Mouse (Mus musculus): ENCODE measurements around the gene Miga1. TPM values are rescaled to one million over a fixed set of nuclear protein-coding genes. Genes with fewer than 3 reads are reported as not detected.
"Not testable (repeated sequence)": the region's sequence is repeated elsewhere in the genome, so short reads cannot be mapped to it uniquely, and the experiment has no call there.

The Miga1 gene
- polyA plus RNA-seq, 1 experiment from 2014 or later = 19.4 TPM

DNA sequence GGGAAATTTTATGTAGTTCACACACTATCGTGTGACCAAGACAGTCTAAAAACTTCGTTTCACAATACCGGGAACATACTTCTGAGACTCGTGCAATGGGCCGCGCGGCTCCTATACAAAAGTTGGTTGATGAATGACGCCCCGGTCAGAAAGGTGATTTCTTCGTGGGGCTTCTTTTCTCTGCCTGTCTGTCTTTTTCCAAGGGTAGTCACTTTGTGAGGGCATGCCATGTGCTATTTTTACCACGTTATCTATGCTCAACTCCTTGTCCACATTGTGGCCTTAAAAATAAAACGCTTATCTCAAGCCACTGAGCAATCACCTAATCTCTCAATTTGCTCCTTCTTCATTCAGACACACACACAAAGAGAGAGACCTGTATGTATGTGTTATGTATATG lies 75.4 kb downstream of the Miga1 start:
- Histone ChIP-seq H3K9ac (0 out of 2 replicates have a peak overlapping the region, but pooled peaks have one; percentile 84), H3K27ac (no peak overlapping the region), H3K4me1 (peaks cover 28% of the 10 kb centered on the region), H3K4me3 (peak overlapping the region; percentile 64), H3K9me3 (no peaks in the 10 kb centered on the region), H3K27me3 (peaks cover 59% of the 10 kb centered on the region), H3K4me2 (peak overlapping the region; percentile 97), H3K36me3 (no peaks in the 10 kb centered on the region)
- no peak for ATAC-seq (ENCODE audit: insufficient number of reproducible peaks, insufficient read depth, low FRiP score, low TSS enrichment, low read depth)
- WGBS = 51% methylated on average over 12 of the region's 12 CpGs

DNA sequence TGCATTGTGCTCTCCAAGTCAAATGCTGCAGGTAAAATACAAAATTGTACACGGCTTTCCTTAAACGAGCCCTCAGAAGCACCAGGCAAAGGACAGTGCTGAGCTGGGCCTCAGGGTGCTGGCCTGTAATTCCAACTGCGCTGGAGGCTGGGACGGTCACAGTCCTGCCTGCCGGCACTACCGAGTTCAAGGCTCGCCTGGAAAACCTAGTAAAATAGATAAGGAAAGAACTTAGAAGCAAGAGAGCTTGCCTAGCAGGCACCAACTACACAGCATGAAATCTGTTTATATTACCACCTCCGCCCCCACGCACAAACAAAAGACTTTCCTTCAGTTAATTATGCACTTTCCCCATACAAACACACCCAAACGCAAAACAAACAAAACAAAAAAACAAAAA lies 75.8 kb downstream of the Miga1 start:
- no peak for ATAC-seq (ENCODE audit: insufficient number of reproducible peaks, insufficient read depth, low FRiP score, low TSS enrichment, low read depth)
- H3K9ac ChIP-seq = no peak overlapping the region
- 49% methylated on average over 10 of the region's 10 CpGs for WGBS
- H3K4me1 ChIP-seq = peaks cover 28% of the 10 kb centered on the region
- H3K4me3 ChIP-seq = no peak overlapping the region
- H3K27ac ChIP-seq = no peak overlapping the region
- H3K4me2 ChIP-seq = 0 out of 2 replicates have a peak overlapping the region, but pooled peaks have one; percentile 1
- no peaks in the 10 kb centered on the region for H3K9me3 ChIP-seq
- no peaks in the 10 kb centered on the region for H3K36me3 ChIP-seq
- peaks cover 59% of the 10 kb centered on the region for H3K27me3 ChIP-seq

DNA sequence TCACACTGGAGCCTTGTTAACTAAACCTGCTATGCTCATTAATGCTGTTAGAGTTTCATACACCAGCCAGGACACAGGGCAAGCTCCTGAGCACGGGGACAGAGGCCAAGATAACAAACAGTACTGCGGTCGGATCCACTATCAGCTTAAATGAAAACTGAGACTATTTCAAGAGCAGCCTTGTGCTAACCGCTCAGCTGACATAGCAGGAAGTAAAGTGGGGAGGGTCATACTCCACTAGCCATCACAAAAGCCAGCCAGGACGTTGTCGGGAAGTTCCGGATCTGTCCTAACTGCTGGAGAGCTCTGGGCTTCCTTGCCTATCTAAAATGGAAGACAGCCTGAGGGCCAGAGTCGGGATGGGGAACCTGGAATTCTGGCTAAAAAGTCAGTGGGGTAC lies 78.3 kb downstream of the Miga1 start:
- 17% methylated on average over 8 of the region's 8 CpGs for WGBS
- Histone ChIP-seq H3K4me1 (peaks cover 28% of the 10 kb centered on the region), H3K27me3 (peaks cover 47% of the 10 kb centered on the region), H3K27ac (no peak overlapping the region), H3K9ac (no peak overlapping the region), H3K36me3 (no peaks in the 10 kb centered on the region), H3K4me2 (peak overlapping the region; percentile 14; the same call in 1 of the 2 replicates), H3K4me3 (no peak overlapping the region), H3K9me3 (no peaks in the 10 kb centered on the region)
- no peak for ATAC-seq (ENCODE audit: insufficient number of reproducible peaks, insufficient read depth, low FRiP score, low TSS enrichment, low read depth)

- H3K4me3 ChIP-seq = no peak overlapping the region
- H3K4me1 ChIP-seq = peaks cover 25% of the 10 kb centered on the region
- no peak for ATAC-seq (ENCODE audit: insufficient number of reproducible peaks, insufficient read depth, low FRiP score, low TSS enrichment, low read depth)
- peaks cover 42% of the 10 kb centered on the region for H3K27me3 ChIP-seq
- no peak overlapping the region for H3K9ac ChIP-seq
- no peak overlapping the region for H3K4me2 ChIP-seq
- no peak overlapping the region for H3K27ac ChIP-seq
- no peaks in the 10 kb centered on the region for H3K36me3 ChIP-seq
- no peaks in the 10 kb centered on the region for H3K9me3 ChIP-seq
- WGBS = 44% methylated on average over 8 of the region's 8 CpGs
Observed at GRCm38 (mm10) chr3:152261436-152261835, 78.8 kb downstream of the Miga1 start.

- H3K27ac ChIP-seq = no peak overlapping the region
- no peak overlapping the region for H3K4me2 ChIP-seq
- no peak overlapping the region for H3K4me3 ChIP-seq
- no peaks in the 10 kb centered on the region for H3K36me3 ChIP-seq
- H3K9me3 ChIP-seq = no peaks in the 10 kb centered on the region
- H3K9ac ChIP-seq = no peak overlapping the region
- WGBS = 90% methylated on average over 1 of the region's 1 CpGs
- peaks cover 17% of the 10 kb centered on the region for H3K4me1 ChIP-seq
- no peak for ATAC-seq (ENCODE audit: insufficient number of reproducible peaks, insufficient read depth, low FRiP score, low TSS enrichment, low read depth)
- H3K27me3 ChIP-seq = peaks cover 36% of the 10 kb centered on the region
Observed at GRCm38 (mm10) chr3:152260362-152260761, 79.8 kb downstream of the Miga1 start.

DNA sequence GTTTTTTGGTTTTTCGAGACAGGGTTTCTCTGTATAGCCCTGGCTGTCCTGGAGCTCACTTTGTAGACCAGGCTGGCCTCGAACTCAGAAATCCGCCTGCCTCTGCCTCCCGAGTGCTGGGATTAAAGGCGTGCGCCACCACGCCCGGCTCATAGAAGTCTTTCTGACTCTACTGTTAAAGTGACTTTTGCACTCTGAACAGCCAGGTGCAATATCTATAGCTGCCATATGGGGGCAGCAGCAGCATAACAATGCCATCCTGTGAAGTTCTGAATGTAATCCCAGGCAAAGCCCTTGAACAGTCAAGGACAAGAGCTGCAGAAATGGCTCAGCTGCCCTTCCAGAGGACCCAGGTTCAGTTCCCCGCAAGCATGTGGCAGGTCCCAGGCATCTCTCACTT lies 80.8 kb downstream of the Miga1 start:
- WGBS = 45% methylated on average over 8 of the region's 9 CpGs
- H3K4me2 ChIP-seq; H3K36me3 ChIP-seq; H3K9ac ChIP-seq; H3K9me3 ChIP-seq; ATAC-seq (ENCODE audit: insufficient number of reproducible peaks, insufficient read depth, low FRiP score, low TSS enrichment, low read depth); H3K4me3 ChIP-seq; H3K27ac ChIP-seq: not testable (repeated sequence)
- peaks cover 11% of the 10 kb centered on the region for H3K4me1 ChIP-seq
- peaks cover 29% of the 10 kb centered on the region for H3K27me3 ChIP-seq

- H3K4me1 ChIP-seq = peaks cover 11% of the 10 kb centered on the region
- no peak for ATAC-seq (ENCODE audit: insufficient number of reproducible peaks, insufficient read depth, low FRiP score, low TSS enrichment, low read depth)
- no peak overlapping the region for H3K27ac ChIP-seq
- no peaks in the 10 kb centered on the region for H3K36me3 ChIP-seq
- H3K4me3 ChIP-seq = no peak overlapping the region
- no peak overlapping the region for H3K9ac ChIP-seq
- H3K4me2 ChIP-seq = no peak overlapping the region
- H3K9me3 ChIP-seq = no peaks in the 10 kb centered on the region
- 84% methylated on average over 3 of the region's 3 CpGs for WGBS
- H3K27me3 ChIP-seq = peaks cover 13% of the 10 kb centered on the region
Observed at GRCm38 (mm10) chr3:152257528-152257927, 82.7 kb downstream of the Miga1 start.

DNA sequence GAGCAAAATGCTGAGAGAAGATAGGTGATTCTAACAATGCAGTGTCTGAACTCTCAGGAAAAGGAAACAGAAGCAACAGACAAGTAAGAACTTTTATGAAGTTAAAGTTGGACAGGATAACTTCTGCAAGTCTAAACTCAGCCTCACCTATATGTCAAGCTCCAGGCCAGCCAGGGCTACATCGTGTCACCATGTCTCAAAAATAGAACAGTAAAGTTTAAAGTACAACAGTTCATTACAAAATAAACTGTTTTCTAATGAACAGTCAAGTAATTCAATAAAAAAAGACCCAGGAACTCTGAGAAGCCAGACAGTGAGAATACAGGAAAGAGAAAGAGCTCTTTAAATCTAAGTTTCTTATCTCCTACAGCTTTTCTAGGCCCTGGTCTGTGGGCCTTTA lies 89.7 kb downstream of the Miga1 start:
- H3K27me3 ChIP-seq = no peaks in the 10 kb centered on the region
- no peaks in the 10 kb centered on the region for H3K4me1 ChIP-seq
- H3K9ac ChIP-seq = no peak overlapping the region
- H3K9me3 ChIP-seq = no peaks in the 10 kb centered on the region
- 94% methylated on average over 1 of the region's 1 CpGs for WGBS
- H3K36me3 ChIP-seq = no peaks in the 10 kb centered on the region; the same call in 1 of the 2 replicates
- no peak for ATAC-seq (ENCODE audit: insufficient number of reproducible peaks, insufficient read depth, low FRiP score, low TSS enrichment, low read depth)
- no peak overlapping the region for H3K4me3 ChIP-seq
- no peak overlapping the region for H3K4me2 ChIP-seq
- H3K27ac ChIP-seq = no peak overlapping the region

GRCm38 (mm10) chr3:152247708-152248107 lies 92.5 kb downstream of the Miga1 start:
- Histone ChIP-seq H3K27ac (no peak overlapping the region), H3K36me3 (no peaks in the 10 kb centered on the region; the same call in 1 of the 2 replicates), H3K9me3 (no peaks in the 10 kb centered on the region), H3K27me3 (no peaks in the 10 kb centered on the region), H3K4me3 (no peak overlapping the region), H3K4me1 (no peaks in the 10 kb centered on the region), H3K9ac (no peak overlapping the region), H3K4me2 (no peak overlapping the region)
- WGBS = 78% methylated on average over 12 of the region's 12 CpGs
- ATAC-seq (ENCODE audit: insufficient number of reproducible peaks, insufficient read depth, low FRiP score, low TSS enrichment, low read depth) = no peak

GRCm38 (mm10) chr3:152245273-152245910 lies 94.8 kb downstream of the Miga1 start:
- H3K27ac ChIP-seq = no peak overlapping the region
- ATAC-seq (ENCODE audit: insufficient number of reproducible peaks, insufficient read depth, low FRiP score, low TSS enrichment, low read depth) = no peak
- WGBS = 75% methylated on average over 5 of the region's 5 CpGs
- H3K9me3 ChIP-seq = no peaks in the 10 kb centered on the region
- no peak overlapping the region for H3K4me3 ChIP-seq
- no peaks in the 10 kb centered on the region for H3K4me1 ChIP-seq
- H3K36me3 ChIP-seq = no peaks in the 10 kb centered on the region; the same call in 1 of the 2 replicates
- no peaks in the 10 kb centered on the region for H3K27me3 ChIP-seq
- no peak overlapping the region for H3K4me2 ChIP-seq
- H3K9ac ChIP-seq = no peak overlapping the region

- Histone ChIP-seq H3K4me3 (no peak overlapping the region), H3K36me3 (peaks cover 10% of the 10 kb centered on the region), H3K9ac (no peak overlapping the region), H3K27me3 (no peaks in the 10 kb centered on the region), H3K27ac (no peak overlapping the region), H3K4me2 (no peak overlapping the region), H3K9me3 (no peaks in the 10 kb centered on the region), H3K4me1 (no peaks in the 10 kb centered on the region)
- no peak for ATAC-seq (ENCODE audit: insufficient number of reproducible peaks, insufficient read depth, low FRiP score, low TSS enrichment, low read depth)
- 79% methylated on average over 4 of the region's 4 CpGs for WGBS
Observed at GRCm38 (mm10) chr3:152243304-152243703, 96.9 kb downstream of the Miga1 start.

- H3K9me3 ChIP-seq = no peaks in the 10 kb centered on the region
- no peak overlapping the region for H3K4me2 ChIP-seq
- 71% methylated on average over 3 of the region's 3 CpGs for WGBS
- H3K4me1 ChIP-seq = no peaks in the 10 kb centered on the region
- no peak overlapping the region for H3K4me3 ChIP-seq
- ATAC-seq (ENCODE audit: insufficient number of reproducible peaks, insufficient read depth, low FRiP score, low TSS enrichment, low read depth) = no peak
- no peak overlapping the region for H3K9ac ChIP-seq
- no peak overlapping the region for H3K27ac ChIP-seq
- no peaks in the 10 kb centered on the region for H3K27me3 ChIP-seq
- H3K36me3 ChIP-seq = peaks cover 21% of the 10 kb centered on the region
Observed at GRCm38 (mm10) chr3:152241098-152241497, 99.1 kb downstream of the Miga1 start.

Data from embryonic facial prominence, embryonic 13.5 days (tissue).